Mouse (Mus musculus) cerebellum, postnatal 10 days (tissue): ENCODE data around the gene Ntng2.
A peak's percentile ranks its signal among the peaks of the same experiment; 100 is the strongest.

Experiments used
- DNase-seq, 2 experiments: peaks; one replicate each; pipeline ENCODE4 v3.0.0; 2021; ENCODE audit warnings: mixed read lengths in 2 of 2

Gene Ntng2

GRCm38 (mm10) chr2:29252599-29253204, at the start of gene Ntng2:
Gene Ntng2 (minus strand): TSS chr2:29253005.
- peak; percentile 63 to 66 for DNase-seq

DNA sequence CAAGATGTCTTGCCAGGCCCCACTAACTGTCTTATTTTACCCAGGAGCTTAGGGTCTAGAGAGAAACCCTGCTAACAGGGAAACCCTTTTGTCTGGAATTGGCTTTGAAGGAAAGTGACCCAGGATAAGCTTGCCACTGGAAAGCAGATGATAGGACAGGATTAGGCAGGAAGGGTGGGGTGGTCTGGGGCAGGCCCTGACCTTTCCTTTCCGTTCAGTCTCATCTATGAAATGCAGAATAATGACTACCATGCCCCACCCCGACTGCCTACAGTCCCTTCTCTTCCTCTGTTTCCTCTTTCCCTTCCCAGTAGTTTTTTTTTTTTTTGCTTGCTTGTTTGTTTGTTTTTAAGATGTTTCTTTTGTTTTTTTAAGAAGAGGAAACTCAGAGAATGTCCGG, 42.8 kb upstream of the Ntng2 start:
- DNase-seq: no peak

GRCm38 (mm10) chr2:29287651-29288050, 34.8 kb upstream of the Ntng2 start:
- DNase-seq: no peak

DNA sequence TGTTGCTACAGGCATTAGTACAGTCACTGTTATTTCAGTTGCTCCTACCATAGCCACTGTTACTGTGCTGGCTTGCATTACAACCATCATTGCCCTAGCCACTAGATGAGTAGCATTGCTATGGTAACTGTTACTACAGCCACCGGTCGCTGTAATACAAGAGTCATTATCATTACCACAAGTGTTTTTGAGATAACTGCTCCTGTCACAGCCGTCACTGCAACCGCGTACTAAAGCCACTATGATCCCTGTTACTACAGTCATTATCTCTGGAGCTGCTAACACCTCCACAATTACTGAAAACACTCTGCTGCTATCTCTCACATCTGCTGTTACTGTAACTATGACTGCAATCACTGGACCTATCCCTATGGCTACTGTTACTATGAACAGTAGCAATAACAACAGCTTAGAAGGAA, 24.9 kb upstream of the Ntng2 start:
- DNase-seq: no peak

DNA sequence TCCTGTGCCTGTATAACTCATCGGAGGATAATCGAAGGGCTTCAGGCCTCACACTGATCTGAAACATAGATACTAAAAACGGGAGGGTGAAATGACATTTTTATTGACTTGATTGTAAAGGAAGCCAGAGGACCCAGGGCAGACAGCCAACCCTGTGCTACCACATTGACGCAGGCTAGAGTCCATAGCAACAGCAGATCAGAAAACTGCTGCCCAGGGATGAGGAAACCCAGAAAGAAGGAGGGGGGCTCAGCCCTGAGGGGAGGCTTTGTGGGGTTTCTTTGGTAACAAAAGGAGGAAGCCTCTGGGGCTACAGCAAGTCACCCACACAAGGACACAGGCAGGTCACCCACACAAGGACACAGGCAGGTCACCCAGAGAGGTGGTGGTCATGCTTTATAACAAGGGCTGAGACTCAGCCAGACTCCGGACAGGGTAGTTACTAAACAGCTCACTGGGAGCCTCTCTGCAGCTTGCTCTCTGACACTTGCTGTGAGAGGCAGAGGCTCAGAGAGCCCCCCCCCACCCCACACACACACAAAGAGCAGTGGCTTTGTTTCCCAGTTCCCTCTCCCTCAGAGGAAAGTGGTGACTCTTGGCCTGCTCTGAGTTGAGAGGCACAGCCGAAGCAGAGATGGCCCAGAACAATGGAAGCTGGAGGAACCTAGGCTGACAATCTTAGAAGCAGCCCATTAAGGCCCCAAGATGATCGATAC, 19.2 kb upstream of the Ntng2 start:
- DNase-seq: peak; percentile 61 to 64

- DNase-seq: peak in 1 of 2 experiments; percentile 42
Observed at GRCm38 (mm10) chr2:29271098-29271497, 18.3 kb upstream of the Ntng2 start.

DNA sequence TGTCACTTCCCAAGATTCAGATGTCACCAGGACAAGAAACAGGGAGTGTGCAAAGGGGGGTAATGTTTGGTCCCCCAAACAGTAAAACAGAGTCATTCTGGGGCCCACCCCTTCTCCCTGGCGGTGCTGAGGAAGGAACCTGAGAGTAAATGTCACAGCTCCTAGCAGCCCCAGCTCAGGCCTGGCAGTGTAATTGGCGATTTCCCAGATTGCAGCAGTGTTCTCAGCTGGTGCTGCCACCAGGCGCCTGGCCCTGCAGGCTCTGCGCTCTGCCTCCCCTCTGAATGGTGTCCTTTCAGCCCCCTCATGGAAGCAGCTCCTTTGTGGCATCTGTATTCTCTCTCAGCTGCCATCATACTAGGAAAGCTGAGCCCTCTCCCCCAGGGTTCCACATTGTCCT, 14.0 kb upstream of the Ntng2 start:
- peak; percentile 65 to 73 for DNase-seq

- DNase-seq: peak; percentile 76
Observed at GRCm38 (mm10) chr2:29262436-29262915, 9.7 kb upstream of the Ntng2 start.

GRCm38 (mm10) chr2:29261126-29261525, 8.3 kb upstream of the Ntng2 start:
- no peak for DNase-seq

DNA sequence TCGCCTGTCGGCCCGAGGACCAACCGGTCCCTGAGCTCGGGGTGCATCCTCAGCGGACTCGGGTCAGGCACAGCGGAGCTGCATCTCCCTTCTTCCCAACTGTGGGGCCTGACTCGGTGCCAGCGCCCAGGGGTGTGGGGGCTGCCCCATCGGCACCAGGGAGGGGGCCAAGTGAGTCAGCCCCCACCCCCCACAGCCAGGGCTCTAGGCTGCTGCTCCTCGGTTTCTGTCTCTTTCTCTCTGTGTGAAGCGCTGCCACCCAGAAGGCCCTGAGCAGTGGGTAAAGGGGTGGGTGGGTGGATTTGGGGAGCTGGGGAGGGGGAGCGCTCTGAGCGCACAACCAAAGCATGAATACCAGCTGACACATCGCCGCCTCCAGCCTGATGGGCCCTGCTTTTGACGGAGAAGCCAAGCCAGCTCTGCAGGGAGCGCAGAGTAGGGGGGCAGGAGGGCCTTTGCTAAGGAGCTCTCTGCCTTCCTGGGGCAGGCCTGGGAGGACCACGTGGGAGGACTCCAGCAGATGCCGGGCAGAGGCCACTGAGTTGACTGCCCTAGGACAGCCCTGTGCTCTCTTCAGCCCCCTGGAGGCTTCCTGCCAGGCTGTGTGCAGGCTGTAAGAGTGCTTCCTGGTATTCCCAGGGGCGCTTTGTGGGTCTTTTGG, 530 bp upstream of the Ntng2 start:
- DNase-seq: peak; percentile 63 to 66

DNA sequence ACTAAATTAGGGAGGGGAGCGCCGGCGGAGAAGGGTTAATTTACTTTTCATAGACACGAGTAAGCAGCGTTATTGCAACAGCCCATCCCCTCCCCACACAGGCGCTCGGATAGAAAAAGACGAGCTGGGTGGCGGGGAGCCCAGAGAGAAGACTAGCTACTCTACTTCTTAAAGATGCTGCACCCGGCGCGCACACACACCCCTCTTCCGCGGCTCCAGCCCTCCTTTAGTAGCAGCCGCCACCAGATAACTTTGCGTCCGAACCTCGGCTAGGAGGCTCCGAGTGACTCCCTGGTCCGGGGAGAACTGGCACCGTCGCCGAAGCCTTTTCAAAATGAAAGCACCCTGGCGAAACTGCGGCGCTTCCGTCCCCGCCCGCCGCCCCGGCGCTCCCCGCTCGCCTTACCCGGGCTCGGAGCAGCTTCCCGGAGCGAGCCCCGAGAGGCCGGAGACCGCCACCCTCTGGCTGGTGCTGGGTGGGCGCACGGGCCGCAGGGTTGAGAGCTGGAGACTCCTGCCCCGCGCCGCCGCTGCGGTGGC, 676 bp downstream of the Ntng2 start:
- peak; percentile 55 to 58 for DNase-seq

DNA sequence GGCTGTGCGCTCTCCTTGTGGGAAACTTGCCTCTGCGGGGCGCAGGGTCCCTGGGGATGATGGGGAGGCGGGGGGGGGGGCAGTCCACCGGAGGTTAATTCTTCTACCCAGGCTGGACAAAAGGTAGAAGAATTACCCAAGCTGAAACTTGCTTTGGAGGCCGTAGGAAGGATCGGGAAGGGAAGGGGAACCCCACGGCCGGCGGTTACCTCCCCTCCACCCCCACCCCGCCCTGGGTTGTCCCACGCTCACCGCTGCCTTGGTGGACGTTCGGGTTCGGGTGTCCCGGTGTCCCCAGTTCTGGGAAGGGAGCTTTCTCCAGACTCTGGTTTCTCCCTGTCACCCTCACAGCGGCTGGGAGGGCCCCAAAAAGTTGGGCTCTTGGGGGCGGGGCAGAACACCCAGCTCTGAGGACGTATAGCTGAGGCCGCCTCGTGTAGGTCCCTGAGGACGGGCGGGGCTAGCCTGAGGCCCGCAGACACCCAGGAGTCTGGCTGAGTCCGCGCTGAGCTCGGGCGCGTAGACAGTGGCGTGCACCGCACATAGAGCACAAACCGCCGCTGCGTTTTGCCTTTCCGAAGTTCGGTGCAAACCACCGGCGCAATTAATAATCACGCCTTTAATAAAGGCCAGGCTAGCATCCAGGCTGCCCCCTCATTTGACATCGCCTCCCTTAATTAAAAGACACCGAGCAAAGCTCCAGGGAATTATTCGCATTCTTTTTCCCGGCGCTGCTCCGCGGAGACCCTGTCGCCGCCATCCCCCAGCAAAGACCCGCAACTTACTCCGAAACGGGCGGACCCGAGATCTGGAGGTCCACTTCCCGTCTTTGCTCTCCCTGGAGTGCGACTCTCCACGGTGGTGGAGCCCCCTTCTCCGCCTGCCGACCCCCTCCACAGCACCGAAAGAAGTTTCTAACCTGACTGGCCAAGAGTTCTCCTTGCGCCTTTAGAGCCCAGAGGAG, 1.4 kb downstream of the Ntng2 start:
- DNase-seq: peak in 1 of 2 experiments; percentile 50

GRCm38 (mm10) chr2:29250263-29251094, 2.3 kb downstream of the Ntng2 start:
- DNase-seq: peak; percentile 65 to 75

- peak; percentile 63 to 68 for DNase-seq
Observed at GRCm38 (mm10) chr2:29249852-29250251, 3.0 kb downstream of the Ntng2 start.

DNA sequence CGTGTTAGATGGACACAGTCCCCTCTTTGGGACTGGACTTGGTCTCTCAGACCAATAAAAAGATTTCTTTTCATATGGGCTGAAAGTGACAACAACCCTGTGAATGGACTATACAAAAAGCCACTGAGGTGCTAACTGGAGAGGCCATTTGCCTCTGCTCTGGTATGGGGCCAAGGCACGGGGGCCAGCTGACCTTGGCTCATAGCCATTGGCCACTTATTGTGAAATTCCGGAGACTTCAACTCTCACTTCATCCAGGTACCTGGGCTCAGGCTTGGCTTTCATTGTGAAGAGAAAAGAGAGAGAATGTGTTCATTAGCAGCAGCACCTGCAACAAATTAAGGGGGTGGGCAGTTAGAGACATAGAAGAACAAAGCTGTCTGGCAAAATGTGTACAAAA, 4.3 kb downstream of the Ntng2 start:
- no peak for DNase-seq

- DNase-seq: peak in 1 of 2 experiments; percentile 52
Observed at GRCm38 (mm10) chr2:29247386-29247785, 5.4 kb downstream of the Ntng2 start.

- DNase-seq: no peak
Observed at GRCm38 (mm10) chr2:29246891-29247290, 5.9 kb downstream of the Ntng2 start.

- peak; percentile 64 to 69 for DNase-seq
Observed at GRCm38 (mm10) chr2:29246275-29246674, 6.5 kb downstream of the Ntng2 start.

- DNase-seq: peak; percentile 59 to 70
Observed at GRCm38 (mm10) chr2:29245341-29245779, 7.4 kb downstream of the Ntng2 start.

GRCm38 (mm10) chr2:29239329-29239728, 13.5 kb downstream of the Ntng2 start:
- no peak for DNase-seq

GRCm38 (mm10) chr2:29237623-29238022, 15.2 kb downstream of the Ntng2 start:
- DNase-seq: peak; percentile 88 to 91
